Mouse (Mus musculus) adrenal gland, postnatal 4 days (tissue): Measurements from ENCODE around the gene Tsc22d4. TPM values are rescaled to one million over a fixed set of nuclear protein-coding genes. Genes with fewer than 3 reads are reported as not detected.
A peak's percentile ranks its signal among the peaks of the same experiment; 100 is the strongest.
"Not testable (repeated sequence)": the region's sequence is repeated elsewhere in the genome, so short reads cannot be mapped to it uniquely, and the experiment has no call there.

Experiments
- DNase-seq, 2 experiments: peaks; one replicate each; pipeline ENCODE4 v3.0.0; 2021 to 2022; ENCODE audit warnings: low spot score in 2 of 2, mixed read lengths in 2 of 2
- long read RNA-seq, 2 experiments: library from polyadenylated mRNA; stranded (forward); transcript quantifications; one replicate each; pipeline ENCODE4 v2.0.0; 2021
- total RNA-seq, 2 experiments: library from RNA; stranded (reverse); gene quantifications; 2 replicates each; pipeline ENCODE4 v1.2.3; 2021

Gene Tsc22d4
- total RNA-seq, result 100 to 1,000 TPM; 138 to 140 TPM
- long read RNA-seq, experiment 1, transcript Tsc22d4-202 (5 exons, 3,983 nt), result major isoform, 75 of 101 reads
- long read RNA-seq, experiment 1, partial matches to known transcripts, result 20 of 101 reads
- long read RNA-seq, experiment 1, other reads (novel, unspliced or antisense), result 4 of 101 reads
- long read RNA-seq, experiment 2, transcript Tsc22d4-202 (5 exons, 3,983 nt), result major isoform, 50 of 102 reads
- long read RNA-seq, experiment 2, partial matches to known transcripts, result 48 of 102 reads
- long read RNA-seq, experiment 2, other reads (novel, unspliced or antisense), result 2 of 102 reads

GRCm38 (mm10) chr5:137745214-137746171 lies at the start of gene Tsc22d4:
TSS of gene Tsc22d4 (plus strand) at chr5:137745730.
- DNase-seq, result peak; percentile 87 to 89

- no peak for DNase-seq
Observed at GRCm38 (mm10) chr5:137695930-137696329, 49.6 kb upstream of the Tsc22d4 start.

- no peak for DNase-seq
Observed at GRCm38 (mm10) chr5:137699080-137699479, 46.5 kb upstream of the Tsc22d4 start.

DNA sequence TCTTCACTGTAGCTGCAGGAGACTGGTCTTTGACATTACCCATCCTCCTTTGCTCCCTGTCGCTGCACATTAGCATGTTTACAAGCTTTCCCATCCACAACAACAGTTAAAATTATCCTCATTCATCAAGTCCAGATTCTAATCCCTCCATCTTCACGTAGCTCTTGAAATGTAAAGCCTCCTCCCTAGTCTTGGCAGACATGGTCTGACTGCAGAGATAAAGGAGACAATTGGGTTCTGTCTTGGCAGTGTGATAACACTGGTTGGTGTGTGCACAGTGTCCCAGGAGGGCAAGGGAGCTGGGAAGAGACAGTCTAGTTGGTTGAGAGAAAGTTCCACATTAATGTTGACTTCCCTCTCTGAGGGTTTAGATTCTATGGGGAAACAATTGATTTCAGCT lies 45.7 kb upstream of the Tsc22d4 start:
- no peak for DNase-seq

- DNase-seq, result no peak
Observed at GRCm38 (mm10) chr5:137705242-137705641, 40.3 kb upstream of the Tsc22d4 start.

- peak in 1 of 2 experiments; percentile 29 for DNase-seq
Observed at GRCm38 (mm10) chr5:137706913-137707633, 38.5 kb upstream of the Tsc22d4 start.

DNA sequence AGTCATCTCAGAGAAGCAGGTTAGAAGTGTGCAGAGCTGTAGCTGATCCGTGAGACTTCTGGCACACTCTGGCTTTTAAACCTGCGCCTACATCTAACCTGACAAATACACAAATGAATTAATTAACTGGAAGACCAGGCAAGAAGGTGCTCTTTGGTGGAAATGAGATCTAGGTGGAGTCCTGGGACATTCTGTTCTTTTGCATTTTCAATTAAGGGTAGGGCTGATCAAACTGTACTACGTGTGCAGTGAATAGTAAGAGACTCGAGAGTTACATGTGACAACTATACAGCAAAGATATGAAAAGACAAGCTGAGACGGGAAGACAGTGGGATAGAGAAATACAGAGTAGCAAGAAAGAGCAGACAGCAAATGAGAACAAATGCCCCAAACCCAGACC lies 32.1 kb upstream of the Tsc22d4 start:
- DNase-seq, result no peak

DNA sequence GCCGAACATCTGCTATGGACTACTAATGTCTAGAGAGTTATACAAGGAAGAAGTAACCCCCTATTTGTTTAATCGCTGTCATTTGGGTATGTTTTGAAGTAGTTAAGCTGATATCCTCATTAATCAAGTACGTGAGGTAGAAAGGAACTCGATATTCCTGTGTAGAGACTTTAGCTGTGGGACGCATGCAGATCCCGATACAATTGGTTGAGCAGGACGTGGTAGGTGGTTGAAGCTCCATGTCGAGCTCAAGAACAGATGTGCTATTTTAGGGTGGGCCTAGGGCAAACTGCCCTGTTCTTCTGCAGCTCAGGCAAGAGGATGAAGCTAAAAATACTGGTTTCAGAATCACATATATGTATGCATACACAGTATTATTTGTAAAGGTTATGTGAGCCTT lies 29.8 kb upstream of the Tsc22d4 start:
- no peak for DNase-seq

DNA sequence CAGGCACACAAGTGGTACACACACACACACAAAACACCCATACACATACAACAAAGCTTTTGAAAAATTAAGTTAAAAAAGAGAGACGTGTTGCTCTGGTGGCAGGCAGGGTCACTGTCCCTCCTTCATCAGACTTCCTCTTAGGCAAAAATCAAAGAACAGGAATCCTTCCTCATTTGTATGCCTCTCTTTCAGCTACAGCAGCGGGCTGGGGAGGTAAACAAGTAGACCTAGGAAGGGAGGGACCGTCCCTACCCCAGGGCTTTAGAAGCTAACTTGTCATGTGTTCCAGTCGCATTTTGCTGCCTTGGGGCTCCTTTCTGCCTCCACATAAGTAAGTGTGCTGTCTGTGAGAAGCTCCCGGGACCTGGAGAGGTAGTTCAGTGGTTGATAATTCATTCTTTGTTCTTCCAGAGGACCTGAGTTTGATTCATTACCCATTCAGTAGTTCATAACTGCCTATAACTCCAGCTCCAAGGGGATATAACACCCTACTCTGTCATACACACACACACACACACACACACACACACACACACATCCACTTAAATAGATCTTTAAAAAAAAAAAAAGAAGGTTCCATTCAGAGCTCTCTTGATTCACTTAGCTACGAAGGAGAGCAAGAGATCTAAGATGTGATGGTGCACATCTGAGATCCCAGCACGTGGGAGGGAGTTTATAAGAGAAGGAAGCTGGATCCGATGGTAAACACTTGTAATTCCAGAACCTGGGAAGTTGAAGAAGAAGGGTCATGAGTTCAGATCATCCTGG lies 27.3 kb upstream of the Tsc22d4 start:
- no peak for DNase-seq

DNA sequence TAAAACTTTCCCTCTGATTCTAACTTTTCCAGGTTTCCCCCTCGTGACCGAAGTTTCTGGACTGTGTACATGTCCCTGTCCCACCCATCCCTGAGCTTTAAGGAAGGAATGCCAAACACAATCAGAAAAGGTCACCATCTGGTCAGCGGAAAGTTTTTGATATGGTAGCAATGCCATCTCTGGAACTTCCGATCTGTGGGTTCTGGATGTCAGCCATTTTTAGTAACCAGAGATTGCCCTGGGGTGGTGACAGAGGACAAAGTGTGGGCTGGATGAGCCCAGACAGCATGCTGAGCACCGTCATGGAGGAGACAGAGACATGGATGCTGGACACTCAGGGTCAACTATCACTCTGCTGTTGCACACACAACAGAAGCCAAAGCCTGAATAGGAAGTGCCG lies 26.4 kb upstream of the Tsc22d4 start:
- DNase-seq, result no peak

GRCm38 (mm10) chr5:137720558-137721164 lies 24.9 kb upstream of the Tsc22d4 start:
- DNase-seq, result not testable (repeated sequence)

DNA sequence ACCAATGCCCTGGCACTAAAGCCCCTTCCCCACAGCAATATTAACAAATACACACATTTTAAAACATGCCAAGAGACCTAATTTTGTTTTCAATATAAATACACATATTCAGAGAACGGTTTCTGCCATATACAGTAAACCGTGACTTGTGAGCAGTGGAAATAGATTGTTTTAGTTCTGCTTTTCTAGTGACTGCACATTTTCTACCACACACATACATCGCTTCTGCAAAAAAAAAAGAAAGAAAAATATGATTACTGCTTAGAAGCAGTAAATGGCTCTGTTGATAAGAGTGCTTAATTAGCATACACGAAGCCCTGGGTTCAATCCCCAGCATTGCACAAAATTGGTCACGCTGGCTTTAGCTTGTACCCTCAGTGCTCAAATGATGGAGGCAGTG lies 21.7 kb upstream of the Tsc22d4 start:
- no peak for DNase-seq

DNA sequence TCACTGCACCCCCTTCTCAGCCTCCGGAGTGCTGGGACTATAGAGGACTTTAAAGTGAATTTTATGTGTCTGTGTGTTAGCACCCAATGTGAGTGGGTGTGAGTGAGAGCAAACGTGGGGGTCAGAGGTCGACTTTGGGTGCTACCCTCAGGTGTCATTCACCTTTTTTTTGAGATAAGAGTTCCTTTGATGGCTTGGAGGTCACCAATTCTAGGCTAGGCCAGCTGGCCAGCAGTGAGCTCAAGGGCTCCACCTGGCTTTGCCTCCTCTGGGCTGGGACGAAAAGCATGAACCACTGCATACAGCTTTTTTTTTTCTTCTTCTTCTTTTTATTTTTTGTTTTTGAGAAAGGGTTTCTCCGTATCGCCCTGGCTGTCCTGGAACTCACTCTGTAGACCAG lies 18.8 kb upstream of the Tsc22d4 start:
- no peak for DNase-seq

DNA sequence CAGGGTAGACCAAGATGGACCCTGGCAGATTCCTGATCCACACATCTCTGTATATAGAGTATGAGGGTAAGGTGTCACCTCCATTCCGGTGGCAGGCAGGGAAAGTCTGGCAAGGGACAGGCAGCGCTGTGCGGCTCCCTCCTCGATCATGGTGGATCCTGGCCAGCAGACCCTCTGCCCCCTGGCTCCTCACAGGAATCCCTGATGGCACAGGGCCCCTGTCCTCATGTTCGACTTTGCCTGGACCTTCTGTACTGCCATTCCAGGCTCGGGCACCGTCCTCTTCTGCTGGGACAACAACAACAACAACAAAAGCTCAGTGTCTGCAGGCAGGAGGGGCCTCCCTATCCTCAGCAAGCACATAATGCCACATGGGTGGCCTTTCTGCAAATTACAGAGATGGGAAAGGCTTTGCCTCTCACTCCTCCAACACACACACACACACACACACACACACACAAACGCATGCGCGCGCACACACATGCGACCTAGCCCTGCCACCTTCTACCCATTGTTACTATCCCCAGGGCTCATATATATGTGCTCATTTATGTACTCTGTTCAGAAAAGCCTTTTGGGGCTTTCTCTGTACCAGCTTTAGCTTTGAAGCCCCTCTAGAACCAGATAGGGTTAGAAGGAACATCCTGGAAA lies 11.8 kb upstream of the Tsc22d4 start:
- no peak for DNase-seq

- no peak for DNase-seq
Observed at GRCm38 (mm10) chr5:137734289-137735061, 11.1 kb upstream of the Tsc22d4 start.

DNA sequence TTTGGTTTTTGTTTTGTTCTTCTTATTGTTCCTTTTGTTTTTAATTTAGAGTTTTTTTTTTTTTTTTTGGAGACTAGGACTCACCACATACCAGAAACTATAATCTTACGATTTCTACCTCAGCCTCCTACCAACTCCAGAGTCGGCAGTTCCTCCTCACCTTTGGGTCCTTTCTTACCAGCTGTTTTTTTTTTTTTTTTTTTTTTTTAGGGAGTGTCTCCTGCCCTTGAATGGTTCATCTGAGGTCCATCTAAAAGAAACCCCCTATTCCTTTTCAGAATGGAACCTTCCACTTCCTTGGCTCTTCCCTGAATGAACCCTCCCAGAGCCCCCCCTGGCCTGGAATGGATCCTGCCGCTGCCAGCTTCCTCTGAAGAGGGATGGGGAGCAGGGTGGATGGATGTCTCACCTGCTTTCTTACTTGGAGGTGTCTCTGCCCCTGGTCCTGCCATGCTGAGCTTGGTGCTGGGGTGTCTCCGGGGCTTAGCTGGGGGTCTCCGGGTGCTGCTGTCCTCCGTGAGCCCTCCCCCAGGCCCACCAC lies 8.1 kb upstream of the Tsc22d4 start:
- no peak for DNase-seq

DNA sequence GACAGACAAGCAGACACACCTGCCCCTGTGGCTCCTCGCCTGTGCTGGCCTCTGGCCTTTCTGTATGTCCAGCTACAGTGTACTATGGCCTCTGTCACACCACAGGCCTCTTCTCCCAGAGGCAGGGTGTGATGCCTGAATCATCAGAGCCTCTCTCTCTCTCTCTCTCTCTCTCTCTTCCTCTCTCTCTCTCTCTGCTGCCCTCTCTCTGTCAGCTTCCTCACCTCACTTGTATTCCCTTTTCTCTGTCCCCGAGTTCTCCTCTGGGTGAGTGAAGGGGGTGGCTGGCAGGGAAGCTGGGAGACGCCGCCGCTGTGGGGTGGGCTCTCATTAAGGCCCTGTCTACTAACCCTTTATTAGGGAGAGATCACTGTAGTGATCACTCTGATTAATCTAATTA lies 7.0 kb upstream of the Tsc22d4 start:
- no peak for DNase-seq

DNA sequence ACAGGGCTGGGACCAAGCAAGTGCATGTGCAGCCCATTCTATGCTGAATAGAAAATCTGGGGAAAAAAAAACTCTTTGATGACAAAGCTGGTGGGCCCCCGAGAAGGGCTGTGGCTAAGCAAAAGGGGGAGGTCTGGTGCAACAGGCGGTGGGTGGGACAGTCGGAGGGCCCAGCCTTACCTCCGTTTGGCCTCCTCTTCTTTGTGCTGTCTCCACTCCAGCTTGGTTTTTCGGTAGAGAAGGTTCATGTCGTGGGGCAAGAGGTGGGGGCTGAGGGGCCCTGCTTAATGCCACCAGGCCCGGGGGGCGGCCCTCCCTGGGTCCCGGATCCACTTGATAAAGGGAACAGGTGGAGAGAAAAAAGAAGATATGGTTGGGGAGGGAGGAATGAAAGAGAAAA lies 6.1 kb upstream of the Tsc22d4 start:
- DNase-seq, result no peak

DNA sequence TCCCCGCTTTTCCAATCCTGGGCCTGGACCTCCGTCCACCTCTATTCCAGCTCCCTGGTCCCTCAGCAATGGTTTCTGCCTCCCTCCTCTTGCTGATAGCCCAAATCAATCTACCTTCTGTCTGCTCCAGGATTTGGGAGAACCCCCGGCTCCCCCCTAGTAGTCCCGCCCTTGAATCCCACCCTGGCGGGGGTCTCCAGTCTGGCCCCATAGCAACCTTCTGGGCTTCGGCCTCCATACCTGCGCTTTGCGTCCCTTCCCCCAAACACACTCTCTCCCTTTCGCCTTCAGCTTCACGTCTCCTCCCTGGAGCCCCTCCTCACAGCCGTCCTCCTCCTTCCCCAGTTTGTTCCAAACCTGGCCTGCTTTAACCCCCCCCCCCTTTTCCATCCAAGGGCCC lies 5.0 kb upstream of the Tsc22d4 start:
- DNase-seq, result no peak
